Comparison of ENCODE assay signal across 8 mouse cellular contexts in genomic region chr13:95375554-95375914, GRCm38 (mm10). TPM values are rescaled to one million over a fixed set of nuclear protein-coding genes. Genes with fewer than 3 reads are reported as not detected.
DNase-seq lines count a peak whose midpoint lies in the region; ATAC-seq lines count a peak whose summit lies in the region.

No protein-coding gene starts in this region.

- no peaks in the 10 kb centered on the region for H3K9me3 ChIP-seq in forebrain, embryonic 14.5 days (replicated peaks; ENCODE audit: control insufficient read depth, low read length)
- H3K9me3 ChIP-seq in liver, embryonic 16.5 days (replicated peaks; ENCODE audit: control insufficient read depth, low read length): no peaks in the 10 kb centered on the region; the same call in 1 of the 2 replicates

- WGBS in forebrain, embryonic 14.5 days: 27% methylated on average over 6 of the region's 6 CpGs
- 23% methylated on average over 6 of the region's 6 CpGs for WGBS in liver, embryonic 16.5 days (ENCODE audit: insufficient replicate concordance)

- H3K36me3 ChIP-seq in forebrain, embryonic 14.5 days (ENCODE audit: control insufficient read depth, insufficient read depth, low read length): peaks cover 11% of the 10 kb centered on the region
- H3K36me3 ChIP-seq in liver, embryonic 16.5 days (ENCODE audit: control insufficient read depth, insufficient read depth): peaks cover 2% of the 10 kb centered on the region; the same call in 1 of the 2 replicates

- H3K4me2 ChIP-seq in forebrain, embryonic 14.5 days (ENCODE audit: low read length): peak overlapping the region; percentile 91
- H3K4me2 ChIP-seq in liver, embryonic 16.5 days (ENCODE audit: low read depth, low read length): peak overlapping the region; percentile 81

- H3K4me3 ChIP-seq in forebrain, embryonic 14.5 days (ENCODE audit: low read depth, low read length): peak overlapping the region; percentile 99
- H3K4me3 ChIP-seq in liver, embryonic 16.5 days (ENCODE audit: low read depth, low read length): peak overlapping the region; percentile 100

- H3K4me1 ChIP-seq in forebrain, embryonic 14.5 days (ENCODE audit: control insufficient read depth, insufficient read depth, low read length): peaks cover 11% of the 10 kb centered on the region
- peaks cover 16% of the 10 kb centered on the region for H3K4me1 ChIP-seq in liver, embryonic 16.5 days (ENCODE audit: control insufficient read depth, low read depth, low read length)

- ATAC-seq in frontal cortex, adult (ENCODE audit: low TSS enrichment): peak; percentile 35; the same call in 1 of the 2 replicates
- peak; percentile 5 for ATAC-seq in CD4-positive, CD25-positive, alpha-beta regulatory T cell, adult 4 months
- ATAC-seq in forebrain, embryonic 14.5 days: peak; percentile 47
- no peak for ATAC-seq in liver, embryonic 16.5 days (ENCODE audit: low read depth)

- no peaks in the 10 kb centered on the region for H3K27me3 ChIP-seq in forebrain, embryonic 14.5 days (replicated peaks; ENCODE audit: control insufficient read depth, insufficient read depth, low read length)
- no peaks in the 10 kb centered on the region for H3K27me3 ChIP-seq in liver, embryonic 16.5 days (ENCODE audit: control insufficient read depth, insufficient read depth, low read depth, low read length)

- no peak for DNase-seq in frontal cortex, postnatal 14 days (ENCODE audit: low spot score in 2 of 2)
- no peak for DNase-seq in forebrain, embryonic 14.5 days (ENCODE audit: low spot score)
- no peak for DNase-seq in thymus, postnatal 4 days
- no peak for DNase-seq in layer of hippocampus, adult 8-10 months (ENCODE audit: low spot score in 2 of 2)
- DNase-seq in kidney, adult 9 months: no peak

- H3K9ac ChIP-seq in forebrain, embryonic 14.5 days (ENCODE audit: low read length): peak overlapping the region; percentile 94
- H3K9ac ChIP-seq in liver, embryonic 16.5 days (ENCODE audit: low read depth, low read length): peak overlapping the region; percentile 96

- peak overlapping the region; percentile 44; the same call in 1 of the 2 replicates for H3K27ac ChIP-seq in forebrain, embryonic 14.5 days (ENCODE audit: low read depth, low read length)
- peak overlapping the region; percentile 40; the same call in 1 of the 2 replicates for H3K27ac ChIP-seq in liver, embryonic 16.5 days (ENCODE audit: low read length)

RNA-seq across cellular contexts. Expression of gene Aggf1, which starts 0.4 kb away (rescaled TPM):
- polyA plus RNA-seq in CD4-positive, CD25-positive, alpha-beta regulatory T cell, adult 4 months (2017; shearing (Covaris generic)): 10 to 100 TPM in 1 of 2 experiments, 1 to 10 TPM in 1; 9.9 to 13.6 TPM
- polyA plus RNA-seq in forebrain, embryonic 14.5 days (2014; fragmentation: Nextera tagmentation; extraction: Ambion mirVana): 38.0 and 40.3 TPM in 2 replicates
- 13.1 and 13.3 TPM in 2 replicates for polyA plus RNA-seq in liver, embryonic 16.5 days (2015; fragmentation: Nextera tagmentation; extraction: Ambion mirVana)
- 10 to 100 TPM; 43.5 to 49.1 (median 46.5) TPM for total RNA-seq in layer of hippocampus, adult 8-10 months (2022)

RNA-seq across cellular contexts. Expression of gene Zbed3, which starts 52.1 kb away (rescaled TPM):
- 1 to 10 TPM in 1 of 2 experiments, under 1 TPM in 1; 0.62 to 1.1 TPM for polyA plus RNA-seq in CD4-positive, CD25-positive, alpha-beta regulatory T cell, adult 4 months (2017; shearing (Covaris generic))
- 35.5 and 38.9 TPM in 2 replicates for polyA plus RNA-seq in forebrain, embryonic 14.5 days (2014; fragmentation: Nextera tagmentation; extraction: Ambion mirVana)
- polyA plus RNA-seq in liver, embryonic 16.5 days (2015; fragmentation: Nextera tagmentation; extraction: Ambion mirVana): 4.9 and 5.2 TPM in 2 replicates
- total RNA-seq in layer of hippocampus, adult 8-10 months (2022): 10 to 100 TPM; 13.6 to 17.9 (median 15.4) TPM
